Mouse (Mus musculus): ENCODE results near the gene Asic4.

Gene Asic4

GRCm38 (mm10) chr1:75463652-75464204, 13.5 kb downstream of the Asic4 start:
- DNase-seq (ENCODE audit: low read depth, low spot score), result no peak

- DNase-seq (ENCODE audit: low read depth, low spot score), result peak; percentile 67
Measured at GRCm38 (mm10) chr1:75467215-75467927, 17.1 kb downstream of the Asic4 start.

GRCm38 (mm10) chr1:75469287-75469825, 19.1 kb downstream of the Asic4 start:
- DNase-seq (ENCODE audit: low read depth, low spot score), result no peak

- no peak for DNase-seq (ENCODE audit: low read depth, low spot score)
Measured at GRCm38 (mm10) chr1:75476441-75476840, 26.2 kb downstream of the Asic4 start.

GRCm38 (mm10) chr1:75477264-75477965, 27.2 kb downstream of the Asic4 start:
- peak; percentile 91 for DNase-seq (ENCODE audit: low read depth, low spot score)

GRCm38 (mm10) chr1:75477966-75478290, 27.7 kb downstream of the Asic4 start:
- no peak for DNase-seq (ENCODE audit: low read depth, low spot score)

- DNase-seq (ENCODE audit: low read depth, low spot score), result no peak
Measured at GRCm38 (mm10) chr1:75478497-75478896, 28.3 kb downstream of the Asic4 start.

GRCm38 (mm10) chr1:75478916-75479634, 28.8 kb downstream of the Asic4 start, which contains the start of the genes Chpf and Tmem198:
Chpf (minus strand) TSS chr1:75479307.
Tmem198 (plus strand) TSS chr1:75479532.
- DNase-seq (ENCODE audit: low read depth, low spot score), result peak; percentile 98

GRCm38 (mm10) chr1:75479635-75479989, 29.4 kb downstream of the Asic4 start:
- no peak for DNase-seq (ENCODE audit: low read depth, low spot score)

GRCm38 (mm10) chr1:75480036-75480435, 29.8 kb downstream of the Asic4 start:
- no peak for DNase-seq (ENCODE audit: low read depth, low spot score)

- DNase-seq (ENCODE audit: low read depth, low spot score), result no peak
Measured at GRCm38 (mm10) chr1:75480735-75481134, 30.5 kb downstream of the Asic4 start.

- DNase-seq (ENCODE audit: low read depth, low spot score), result no peak
Measured at GRCm38 (mm10) chr1:75486561-75486960, 36.3 kb downstream of the Asic4 start.

- no peak for DNase-seq (ENCODE audit: low read depth, low spot score)
Measured at GRCm38 (mm10) chr1:75487040-75487404, 36.8 kb downstream of the Asic4 start.

GRCm38 (mm10) chr1:75487405-75488161, 37.3 kb downstream of the Asic4 start:
- peak; percentile 90 for DNase-seq (ENCODE audit: low read depth, low spot score)

GRCm38 (mm10) chr1:75490785-75491551, 40.7 kb downstream of the Asic4 start:
- no peak for DNase-seq (ENCODE audit: low read depth, low spot score)

- DNase-seq (ENCODE audit: low read depth, low spot score), result no peak
Measured at GRCm38 (mm10) chr1:75492579-75493170, 42.4 kb downstream of the Asic4 start.

- DNase-seq (ENCODE audit: low read depth, low spot score), result peak; percentile 46
Measured at GRCm38 (mm10) chr1:75494878-75495548, 44.8 kb downstream of the Asic4 start.

GRCm38 (mm10) chr1:75498897-75499296, 48.7 kb downstream of the Asic4 start:
- no peak for DNase-seq (ENCODE audit: low read depth, low spot score)

- peak; percentile 47 for DNase-seq (ENCODE audit: low read depth, low spot score)
Measured at GRCm38 (mm10) chr1:75499441-75499840, 49.2 kb downstream of the Asic4 start.

GRCm38 (mm10) chr1:75501905-75502304, 51.7 kb downstream of the Asic4 start:
- DNase-seq (ENCODE audit: low read depth, low spot score), result no peak
